Mouse (Mus musculus) midbrain, embryonic 16.5 days (tissue): ENCODE data around the gene Esyt1. TPM values are rescaled to one million over a fixed set of nuclear protein-coding genes. Genes with fewer than 3 reads are reported as not detected.

Experiments
- ATAC-seq: fragments of 200-750 bp; cut with Nextera tagmentation; 2 replicates; pipeline ENCODE4 v1.8.0; 2017; ENCODE audit warnings: moderate TSS enrichment
- H3K27ac ChIP-seq: fragments of 300-500 bp; sonication (generic); 2 replicates; pipeline ENCODE4 v1.5.1; 2014; ENCODE audit warnings: mild to moderate bottlenecking, low read length, mixed read lengths
- H3K27me3 ChIP-seq: fragments of 300-500 bp; sonication (generic); 2 replicates; pipeline ENCODE4 v1.6.1; 2014; ENCODE audit warnings: low read depth, low read length, mixed read lengths; ENCODE audit not compliant: control insufficient read depth, insufficient read depth
- H3K36me3 ChIP-seq: fragments of 300-500 bp; sonication (generic); 2 replicates; pipeline ENCODE4 v1.6.1; 2014; ENCODE audit warnings: mild to moderate bottlenecking, low read length, moderate library complexity, mixed read lengths; ENCODE audit not compliant: control insufficient read depth, insufficient read depth
- H3K4me1 ChIP-seq: fragments of 300-500 bp; sonication (generic); 2 replicates; pipeline ENCODE4 v1.6.1; 2014; ENCODE audit warnings: mild to moderate bottlenecking, low read length, mixed read lengths; ENCODE audit not compliant: control insufficient read depth, insufficient read depth
- H3K4me2 ChIP-seq: fragments of 300-500 bp; sonication (generic); 2 replicates; pipeline ENCODE4 v1.6.1; 2014; ENCODE audit warnings: mild to moderate bottlenecking, low read length, mixed read lengths
- H3K4me3 ChIP-seq: fragments of 300-500 bp; sonication (generic); 2 replicates; pipeline ENCODE4 v1.5.1; 2014; ENCODE audit warnings: low read depth, mild to moderate bottlenecking, low read length, moderate library complexity, mixed read lengths
- H3K9ac ChIP-seq: fragments of 300-500 bp; sonication (generic); 2 replicates; pipeline ENCODE4 v1.6.1; 2014; ENCODE audit warnings: low read depth, low read length, mixed read lengths
- H3K9me3 ChIP-seq: fragments of 300-500 bp; sonication (generic); replicated peaks from 2 replicates; pipeline ENCODE4 v1.6.1; 2014; ENCODE audit warnings: mild to moderate bottlenecking, low read length, mixed read lengths; ENCODE audit not compliant: control insufficient read depth, poor library complexity, severe bottlenecking
- WGBS: fragments of 180-500 bp; shearing (Covaris S2); extraction: QIAGEN DNeasy Blood & Tissue Kit; methylation state at CpG from one replicate; pipeline ENCODE4 v1.1.7; 2014; 5-methylcytosine and 5-hydroxymethylcytosine counted together
- polyA plus RNA-seq: library from polyadenylated mRNA; unstranded; fragments of >200 nt; fragmentation: Nextera tagmentation; extraction: Ambion mirVana; gene quantifications from 2 replicates; pipeline ENCODE4 v1.2.1, GENCODE M21; 2015

The Esyt1 gene
- polyA plus RNA-seq, 1 experiment from 2014 or later = 8.9 TPM

DNA sequence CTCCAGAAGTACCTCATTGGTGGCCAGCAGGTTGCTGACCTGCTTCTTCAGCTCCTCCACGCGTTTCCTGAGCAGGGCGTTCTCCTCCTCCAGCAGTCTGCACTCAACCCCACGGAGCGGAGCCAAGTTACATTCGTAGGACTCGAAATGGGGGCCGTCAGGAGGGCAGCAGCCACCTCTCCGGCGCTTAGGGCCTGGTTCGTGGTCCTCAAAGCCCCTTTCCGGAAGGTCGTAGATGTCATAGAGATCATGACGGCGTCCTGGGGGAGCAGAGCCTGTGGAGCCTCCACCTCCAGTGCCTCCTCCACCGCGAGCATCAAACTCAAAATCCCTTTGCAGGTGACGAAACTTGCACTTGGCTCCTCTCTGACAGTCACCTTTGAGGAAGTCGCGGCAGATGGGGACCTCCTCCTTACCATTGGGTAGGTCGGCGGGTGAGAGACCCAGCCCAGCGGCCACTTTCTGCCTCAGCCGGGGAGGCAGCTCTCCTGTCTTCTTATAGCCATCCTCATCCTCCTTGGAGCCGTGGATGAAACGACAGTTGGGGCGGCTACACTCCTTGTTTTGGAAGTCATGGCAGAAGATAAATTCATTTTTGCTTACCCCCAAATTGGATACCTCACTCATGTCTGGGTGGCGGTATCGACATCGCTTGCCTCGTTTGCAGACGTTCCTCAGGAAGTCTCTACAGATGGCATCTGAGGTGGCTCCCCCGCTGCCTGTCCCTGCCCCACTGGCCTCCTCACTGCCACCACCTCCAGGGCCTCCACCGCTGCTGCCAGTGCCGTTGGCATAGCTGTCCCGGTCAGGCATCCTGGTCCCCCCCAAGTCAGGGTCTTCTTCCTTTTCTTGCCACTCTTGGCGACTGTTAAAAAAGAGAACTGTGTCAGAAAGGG, 19.3 kb upstream of the Esyt1 start:
- no peak overlapping the region for H3K9ac ChIP-seq
- no peak overlapping the region for H3K27ac ChIP-seq
- ATAC-seq = no peak
- H3K4me1 ChIP-seq = peaks cover 13% of the 10 kb centered on the region
- no peaks in the 10 kb centered on the region for H3K9me3 ChIP-seq
- H3K4me2 ChIP-seq = no peak overlapping the region
- no peaks in the 10 kb centered on the region for H3K27me3 ChIP-seq
- no peak overlapping the region for H3K4me3 ChIP-seq
- 96% methylated on average over 37 of the region's 37 CpGs for WGBS
- H3K36me3 ChIP-seq = peaks cover 18% of the 10 kb centered on the region

DNA sequence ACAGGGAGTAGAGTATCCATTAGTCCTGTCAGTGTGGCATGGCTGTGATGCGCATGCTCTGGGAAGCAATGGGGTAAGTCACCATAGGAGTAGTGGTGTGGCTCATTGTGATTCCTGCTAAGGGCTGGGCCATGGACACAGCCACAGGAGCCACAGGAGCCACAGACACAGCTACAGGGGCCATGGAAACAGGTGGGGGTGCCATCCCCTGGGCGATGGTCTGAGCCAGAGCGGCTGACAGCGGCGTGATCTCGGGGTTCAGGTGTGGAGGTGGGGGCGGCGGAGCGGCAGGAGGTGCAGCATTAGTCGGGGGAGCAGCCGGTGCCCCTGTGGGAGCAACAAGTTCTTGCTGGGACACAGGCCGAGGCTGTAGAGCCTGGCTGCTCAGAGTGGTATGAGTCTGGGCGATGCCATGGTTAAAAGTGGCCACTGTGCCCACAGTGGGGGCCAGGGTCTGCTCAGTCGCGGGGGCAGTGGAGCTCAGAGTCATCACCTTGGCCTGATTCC, 18.5 kb upstream of the Esyt1 start:
- Histone ChIP-seq H3K9me3 (no peaks in the 10 kb centered on the region), H3K9ac (no peak overlapping the region), H3K4me1 (peaks cover 13% of the 10 kb centered on the region), H3K27me3 (no peaks in the 10 kb centered on the region), H3K27ac (no peak overlapping the region), H3K4me2 (no peak overlapping the region), H3K36me3 (peaks cover 18% of the 10 kb centered on the region), H3K4me3 (no peak overlapping the region)
- 95% methylated on average over 15 of the region's 15 CpGs for WGBS
- ATAC-seq = no peak

DNA sequence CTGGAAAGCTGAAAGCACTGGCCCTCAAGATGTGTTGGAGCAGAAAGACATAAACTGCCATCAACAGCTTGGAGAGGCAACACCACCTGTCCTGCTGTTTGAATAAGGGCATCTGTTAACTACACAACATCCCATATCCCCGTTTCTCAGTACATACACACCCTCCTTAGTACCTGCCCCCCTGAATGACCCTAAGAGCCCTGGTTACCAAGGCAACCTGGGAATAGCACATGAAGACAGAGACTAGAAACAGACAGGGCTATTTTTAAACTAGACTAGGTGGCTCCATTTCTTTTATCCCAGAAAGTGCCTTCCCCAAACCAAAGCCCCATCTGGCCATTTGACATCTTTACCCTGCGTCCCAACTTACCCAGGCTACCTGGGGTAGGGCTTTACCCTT, 17.4 kb upstream of the Esyt1 start:
- no peaks in the 10 kb centered on the region for H3K27me3 ChIP-seq
- H3K27ac ChIP-seq = no peak overlapping the region
- ATAC-seq = no peak
- peaks cover 18% of the 10 kb centered on the region for H3K36me3 ChIP-seq
- no peak overlapping the region for H3K4me2 ChIP-seq
- H3K4me3 ChIP-seq = no peak overlapping the region
- no peak overlapping the region for H3K9ac ChIP-seq
- no peaks in the 10 kb centered on the region for H3K9me3 ChIP-seq
- peaks cover 13% of the 10 kb centered on the region for H3K4me1 ChIP-seq
- WGBS = 73% methylated on average over 2 of the region's 2 CpGs

DNA sequence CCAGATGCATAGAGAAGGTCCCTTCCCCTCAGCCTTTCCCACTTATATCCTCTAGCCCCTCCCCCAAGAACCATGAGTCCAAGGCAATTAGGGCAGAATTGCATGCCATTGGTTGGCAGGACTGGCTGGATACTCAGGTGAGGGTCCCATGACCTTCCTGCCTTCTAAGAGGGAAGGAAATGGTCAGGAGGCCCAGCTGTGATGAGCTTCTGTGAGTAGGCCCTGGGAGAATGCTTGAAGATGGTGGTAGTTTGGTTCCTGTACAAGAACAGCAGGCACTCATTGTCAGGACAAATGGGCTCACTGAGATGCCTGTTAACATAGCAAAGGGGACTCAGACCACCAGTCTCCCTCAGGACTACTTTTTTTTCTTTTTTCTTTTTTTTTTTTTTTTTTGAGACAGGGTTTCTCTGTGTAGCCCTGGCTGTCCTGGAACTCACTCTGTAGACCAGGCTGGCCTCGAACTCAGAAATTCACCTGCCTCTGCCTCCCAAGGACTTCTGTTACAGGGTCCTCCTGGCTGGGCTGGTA, 12.7 kb upstream of the Esyt1 start:
- Histone ChIP-seq H3K4me2 (no peak overlapping the region), H3K27ac (no peak overlapping the region), H3K27me3 (no peaks in the 10 kb centered on the region), H3K4me1 (no peaks in the 10 kb centered on the region; the same call in 1 of the 2 replicates), H3K36me3 (0 out of 2 replicates have a peak, but pooled peaks cover 6% of the 10 kb centered on the region), H3K4me3 (no peak overlapping the region), H3K9me3 (no peaks in the 10 kb centered on the region), H3K9ac (no peak overlapping the region)
- WGBS = 88% methylated on average over 1 of the region's 1 CpGs
- no peak for ATAC-seq

DNA sequence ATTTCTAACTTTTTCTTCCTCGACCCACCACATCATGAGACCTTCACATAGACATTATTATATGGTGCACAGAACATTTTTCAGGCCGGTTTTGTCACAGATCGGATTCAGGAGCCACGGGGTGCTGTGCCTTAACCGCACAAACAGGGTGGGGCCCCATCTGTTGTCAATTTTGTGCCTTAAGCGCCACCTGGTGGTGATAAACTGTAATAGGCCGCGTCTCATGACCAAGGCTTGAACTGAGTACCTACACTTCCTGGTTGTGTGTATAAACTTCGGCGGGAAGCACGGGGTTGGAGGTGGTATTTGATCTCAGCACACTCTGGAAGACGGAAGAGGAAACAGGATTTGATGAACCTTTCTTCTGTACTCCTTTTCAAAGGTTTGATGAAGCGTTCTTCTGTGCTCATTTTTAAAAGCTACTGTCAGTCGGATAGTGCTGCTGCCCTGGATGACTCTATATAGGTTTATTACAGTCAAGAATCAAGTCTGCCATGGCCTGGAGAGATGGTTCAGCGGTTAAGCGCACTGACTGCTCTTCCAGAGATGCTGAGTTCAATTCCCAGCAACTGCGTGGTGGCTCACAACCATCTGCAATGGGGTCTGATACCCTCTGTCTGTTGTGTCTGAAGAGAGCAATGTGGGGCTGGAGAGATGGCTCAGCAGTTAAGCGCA, 10.7 kb upstream of the Esyt1 start:
- ATAC-seq = peak; percentile 88
- Histone ChIP-seq H3K4me2 (peak overlapping the region; percentile 47), H3K4me1 (no peaks in the 10 kb centered on the region), H3K27ac (no peak overlapping the region), H3K36me3 (no peaks in the 10 kb centered on the region), H3K9ac (peak overlapping the region; percentile 11; the same call in 1 of the 2 replicates), H3K9me3 (no peaks in the 10 kb centered on the region), H3K4me3 (peak overlapping the region; percentile 9; the same call in 1 of the 2 replicates), H3K27me3 (no peaks in the 10 kb centered on the region)
- 18% methylated on average over 18 of the region's 18 CpGs for WGBS

DNA sequence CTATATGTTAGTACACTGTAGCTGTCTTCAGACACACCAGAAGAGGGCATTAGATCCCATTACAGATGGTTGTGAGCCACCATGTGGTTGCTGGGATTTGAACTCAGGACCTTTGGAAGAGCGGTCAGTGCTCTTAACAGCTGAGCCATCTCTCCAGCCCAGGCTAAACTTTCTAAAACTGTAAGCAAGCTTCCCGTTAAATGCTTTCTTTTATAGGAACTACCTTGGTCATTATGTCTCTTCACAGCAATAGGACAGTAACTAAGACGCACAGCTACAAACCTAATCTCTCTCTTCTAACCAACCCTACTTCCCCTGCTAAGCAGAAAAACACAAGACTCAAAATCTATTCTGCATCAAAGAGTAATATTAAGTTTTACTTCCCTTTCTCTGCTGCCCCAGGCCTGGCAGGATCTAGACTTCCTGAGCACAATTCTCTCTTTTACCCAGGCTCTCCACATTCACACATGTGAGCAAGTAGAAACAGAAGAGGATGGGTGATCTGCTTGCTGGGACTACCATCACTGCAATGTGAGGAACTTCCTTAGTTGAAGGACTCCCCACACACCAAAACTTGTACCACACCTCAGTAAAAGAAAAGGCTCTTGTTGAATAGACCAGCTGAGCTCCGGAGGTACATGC, 10.1 kb upstream of the Esyt1 start:
- Histone ChIP-seq H3K27ac (no peak overlapping the region), H3K27me3 (no peaks in the 10 kb centered on the region), H3K4me2 (peak overlapping the region; percentile 47), H3K4me1 (no peaks in the 10 kb centered on the region), H3K9ac (peak overlapping the region; percentile 11; the same call in 1 of the 2 replicates), H3K9me3 (no peaks in the 10 kb centered on the region), H3K36me3 (no peaks in the 10 kb centered on the region), H3K4me3 (peak overlapping the region; percentile 9; the same call in 1 of the 2 replicates)
- no peak for ATAC-seq
- WGBS = 68% methylated on average over 4 of the region's 4 CpGs

DNA sequence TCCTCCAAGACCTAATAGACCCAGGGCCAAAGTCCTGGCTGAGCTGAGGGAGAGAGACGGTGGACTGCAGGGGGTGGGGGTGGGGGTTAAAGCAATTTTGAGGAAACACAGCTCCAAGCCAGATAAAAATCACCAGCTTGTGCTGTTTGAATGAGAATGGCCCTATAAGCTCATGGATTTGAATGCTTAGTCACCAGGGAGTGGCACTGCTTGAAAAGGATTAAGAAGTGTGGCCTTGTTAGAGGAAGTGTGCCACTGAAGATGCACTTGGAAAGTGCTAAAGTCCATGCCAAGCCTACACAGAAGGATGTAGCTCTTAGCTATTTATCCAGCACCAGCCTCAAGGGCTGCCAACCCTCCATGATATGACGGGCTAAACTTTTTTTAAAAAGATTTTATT, 9.5 kb upstream of the Esyt1 start:
- no peaks in the 10 kb centered on the region for H3K4me1 ChIP-seq
- no peak overlapping the region for H3K9ac ChIP-seq
- H3K27me3 ChIP-seq = no peaks in the 10 kb centered on the region
- no peaks in the 10 kb centered on the region for H3K9me3 ChIP-seq
- no peak overlapping the region for H3K4me3 ChIP-seq
- ATAC-seq = no peak
- no peak overlapping the region for H3K4me2 ChIP-seq
- 77% methylated on average over 2 of the region's 2 CpGs for WGBS
- no peaks in the 10 kb centered on the region for H3K36me3 ChIP-seq
- H3K27ac ChIP-seq = no peak overlapping the region

DNA sequence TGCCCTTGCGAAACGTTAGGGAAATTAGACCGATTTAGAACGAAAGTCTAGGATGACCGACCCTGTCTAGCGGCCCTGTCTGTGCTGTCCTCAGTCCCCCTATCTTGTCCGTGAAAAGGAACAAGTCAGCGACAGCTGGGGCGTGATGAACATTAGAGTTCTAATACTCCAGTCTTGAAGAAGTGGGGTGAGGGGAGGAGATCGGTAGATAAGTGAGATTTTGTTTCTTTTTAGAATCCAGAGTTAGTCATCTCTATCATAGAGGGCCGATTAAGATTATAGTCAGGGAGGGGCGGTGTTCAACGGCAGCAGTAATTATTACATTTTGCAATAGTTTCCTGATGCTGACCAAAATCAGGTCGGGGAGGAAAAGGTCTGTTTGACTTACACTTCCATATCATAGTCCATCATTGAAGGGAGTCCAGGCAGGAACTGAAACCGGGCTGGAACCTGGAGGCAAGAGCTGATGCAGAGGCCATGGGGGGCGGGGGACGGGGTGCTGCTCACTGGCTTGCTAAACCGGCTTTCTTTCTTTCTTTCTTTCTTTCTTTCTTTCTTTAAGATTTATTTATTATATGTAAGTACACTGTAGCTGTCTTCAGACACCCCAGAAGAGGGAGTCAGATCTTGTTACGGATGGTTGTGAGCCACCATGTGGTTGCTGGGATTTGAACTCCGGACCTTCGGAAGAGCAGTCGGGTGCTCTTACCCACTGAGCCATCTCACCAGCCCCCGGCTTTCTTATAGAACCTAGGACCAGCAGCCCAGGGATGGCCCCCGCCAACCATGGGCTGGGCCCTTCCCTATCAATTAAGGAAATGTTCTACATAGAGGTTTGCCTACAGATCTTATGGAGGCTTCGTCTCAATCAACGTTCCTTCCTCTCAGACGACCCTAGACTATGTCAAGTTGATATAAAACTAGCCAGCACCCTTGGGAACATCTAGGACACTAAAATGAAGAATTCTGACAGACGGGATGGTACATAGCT, 990 bp upstream of the Esyt1 start:
- Histone ChIP-seq H3K36me3 (no peaks in the 10 kb centered on the region), H3K9ac (no peak overlapping the region), H3K27ac (no peak overlapping the region), H3K4me3 (peak overlapping the region; percentile 58), H3K4me2 (peak overlapping the region; percentile 98), H3K4me1 (peaks cover 9% of the 10 kb centered on the region; the same call in 1 of the 2 replicates), H3K27me3 (no peaks in the 10 kb centered on the region; the same call in 1 of the 2 replicates), H3K9me3 (no peaks in the 10 kb centered on the region)
- 31% methylated on average over 28 of the region's 28 CpGs for WGBS
- no peak for ATAC-seq
